Mouse (Mus musculus) testis, adult 2 months (tissue): ENCODE results near the gene Fkbp5. TPM values are rescaled to one million over a fixed set of nuclear protein-coding genes. Genes with fewer than 3 reads are reported as not detected.
"Not testable (repeated sequence)": the region's sequence is repeated elsewhere in the genome, so short reads cannot be mapped to it uniquely, and the experiment has no call there.

Source experiments
- H3K27ac ChIP-seq: fragments of 200-500 bp; 2 replicates; pipeline ENCODE4 v1.5.1; 2012; ENCODE audit warnings: low read depth, low read length; ENCODE audit not compliant: control insufficient read depth, insufficient read depth
- H3K27me3 ChIP-seq: fragments of 200-500 bp; 2 replicates; pipeline ENCODE4 v1.6.1; 2012; ENCODE audit warnings: mild to moderate bottlenecking, low read length, moderate library complexity; ENCODE audit not compliant: control insufficient read depth, insufficient read depth
- H3K36me3 ChIP-seq: fragments of 200-500 bp; 2 replicates; pipeline ENCODE4 v1.6.1; 2012; ENCODE audit warnings: mild to moderate bottlenecking, low read length; ENCODE audit not compliant: control insufficient read depth, insufficient read depth
- H3K4me1 ChIP-seq: fragments of 200-500 bp; 2 replicates; pipeline ENCODE4 v1.6.1; 2012; ENCODE audit warnings: low read length; ENCODE audit not compliant: control insufficient read depth, insufficient read depth
- H3K4me3 ChIP-seq: fragments of 200-500 bp; 2 replicates; pipeline ENCODE4 v1.5.1; 2012; ENCODE audit warnings: low read depth, mild to moderate bottlenecking, low read length, moderate library complexity, mixed read lengths; ENCODE audit not compliant: control insufficient read depth
- CTCF ChIP-seq: fragments of 200-500 bp; IDR thresholded peaks from 2 replicates; pipeline ENCODE4 v1.5.1; 2012; ENCODE audit warnings: low read depth, mild to moderate bottlenecking, inconsistent platforms, low read length, moderate library complexity; ENCODE audit not compliant: control insufficient read depth, insufficient read depth, insufficient replicate concordance
- POLR2A ChIP-seq: fragments of 200-500 bp; IDR thresholded peaks from 2 replicates; pipeline ENCODE4 v1.6.1; 2012; ENCODE audit warnings: low read depth, mild to moderate bottlenecking, inconsistent platforms, low read length, moderate library complexity; ENCODE audit not compliant: control insufficient read depth
- polyA plus RNA-seq: library from polyadenylated mRNA; depleted of rRNA; stranded (reverse); fragments of >200 nt; gene quantifications from 2 replicates; pipeline ENCODE4 v1.2.3, GENCODE M21; 2012

The Fkbp5 gene
- polyA plus RNA-seq, 1 experiment: 19.8 TPM

- Histone ChIP-seq H3K27me3 (peaks cover 3% of the 10 kb centered on the region), H3K36me3 (no peaks in the 10 kb centered on the region), H3K27ac (no peak overlapping the region), H3K4me1 (peaks cover 12% of the 10 kb centered on the region), H3K4me3 (no peak overlapping the region; the same call in 1 of the 2 replicates)
- TF ChIP-seq POLR2A (no peak), CTCF (peak; percentile 93)
Observed at GRCm38 (mm10) chr17:28368449-28368848, 148.9 kb downstream of the Fkbp5 start.

GRCm38 (mm10) chr17:28365122-28365521, 152.2 kb downstream of the Fkbp5 start, which contains the start of gene Tulp1:
TSS of gene Tulp1 (minus strand) at chr17:28365222.
- Histone ChIP-seq H3K4me3 (no peak within 1 kb of the TSS), H3K36me3 (no peaks in the 10 kb centered on the region), H3K27ac (no peak within 1 kb of the TSS), H3K27me3 (peaks cover 6% of the 10 kb centered on the region), H3K4me1 (peaks cover 16% of the 10 kb centered on the region)
- TF ChIP-seq POLR2A (no peak), CTCF (no peak)

DNA sequence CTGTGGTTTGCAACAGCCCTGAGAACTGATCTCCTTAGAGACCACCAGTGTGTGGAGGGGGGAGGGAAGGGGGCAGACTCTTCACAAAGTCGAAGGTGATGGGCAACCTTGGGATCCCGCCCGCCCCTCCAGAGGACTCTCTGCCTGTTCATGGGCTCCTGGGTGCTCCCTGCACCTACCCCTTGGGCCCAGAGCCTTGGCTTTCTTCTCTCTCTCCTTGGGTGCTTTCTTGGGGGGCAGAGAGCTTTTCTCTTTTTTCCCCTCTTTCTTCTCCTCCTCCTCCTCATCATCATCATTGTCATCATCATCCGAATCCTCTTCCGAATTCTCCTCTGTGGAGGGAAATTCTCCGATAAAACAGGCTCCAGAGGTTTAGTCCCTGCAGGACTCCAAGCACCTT, 153.8 kb downstream of the Fkbp5 start:
- Histone ChIP-seq H3K27me3 (peaks cover 6% of the 10 kb centered on the region), H3K4me3 (no peak overlapping the region), H3K4me1 (peaks cover 18% of the 10 kb centered on the region), H3K27ac (no peak overlapping the region), H3K36me3 (no peaks in the 10 kb centered on the region)
- TF ChIP-seq POLR2A: no peak
- TF ChIP-seq CTCF: no peak

DNA sequence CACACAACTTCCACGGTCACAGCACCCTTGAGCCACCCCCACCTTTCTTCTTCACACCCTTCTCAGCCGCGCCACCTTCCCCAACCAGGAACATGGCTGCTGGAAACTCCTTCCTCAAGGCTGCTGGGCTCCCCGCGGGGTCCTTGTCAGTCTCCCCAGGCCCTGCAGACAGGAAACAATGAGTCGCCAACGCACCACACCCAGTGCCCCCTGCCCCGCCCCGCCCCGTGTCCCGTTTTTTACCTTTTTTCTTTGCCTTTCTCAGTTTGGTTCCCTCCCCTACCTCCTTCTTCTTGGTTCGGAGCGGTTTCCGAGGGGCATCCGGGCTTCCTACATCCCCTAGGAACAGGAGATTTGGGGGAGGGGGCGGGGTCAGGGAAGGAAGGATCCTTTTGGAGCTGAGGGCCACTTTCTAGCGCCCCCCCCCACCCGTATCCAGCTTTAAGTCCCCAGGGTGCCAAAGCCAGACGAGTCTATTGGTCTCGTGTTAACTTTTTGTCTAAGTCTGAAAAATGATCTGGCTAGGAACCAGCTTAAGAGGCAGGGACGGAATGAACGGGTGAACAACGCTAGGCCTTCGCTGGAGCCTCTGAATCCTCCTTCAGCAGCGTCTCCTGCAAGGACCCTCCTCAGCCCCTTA, 154.6 kb downstream of the Fkbp5 start:
- H3K27me3 ChIP-seq: peaks cover 6% of the 10 kb centered on the region
- no peak overlapping the region for H3K27ac ChIP-seq
- TF ChIP-seq POLR2A: no peak
- TF ChIP-seq CTCF: no peak
- no peaks in the 10 kb centered on the region for H3K36me3 ChIP-seq
- no peak overlapping the region; the same call in 1 of the 2 replicates for H3K4me3 ChIP-seq
- peaks cover 16% of the 10 kb centered on the region for H3K4me1 ChIP-seq

GRCm38 (mm10) chr17:28361921-28362652, 155.2 kb downstream of the Fkbp5 start:
- H3K4me3 ChIP-seq: no peak overlapping the region
- peaks cover 16% of the 10 kb centered on the region for H3K4me1 ChIP-seq
- no peak overlapping the region for H3K27ac ChIP-seq
- no peaks in the 10 kb centered on the region for H3K36me3 ChIP-seq
- peaks cover 6% of the 10 kb centered on the region for H3K27me3 ChIP-seq
- no peak for TF ChIP-seq POLR2A
- no peak for TF ChIP-seq CTCF

DNA sequence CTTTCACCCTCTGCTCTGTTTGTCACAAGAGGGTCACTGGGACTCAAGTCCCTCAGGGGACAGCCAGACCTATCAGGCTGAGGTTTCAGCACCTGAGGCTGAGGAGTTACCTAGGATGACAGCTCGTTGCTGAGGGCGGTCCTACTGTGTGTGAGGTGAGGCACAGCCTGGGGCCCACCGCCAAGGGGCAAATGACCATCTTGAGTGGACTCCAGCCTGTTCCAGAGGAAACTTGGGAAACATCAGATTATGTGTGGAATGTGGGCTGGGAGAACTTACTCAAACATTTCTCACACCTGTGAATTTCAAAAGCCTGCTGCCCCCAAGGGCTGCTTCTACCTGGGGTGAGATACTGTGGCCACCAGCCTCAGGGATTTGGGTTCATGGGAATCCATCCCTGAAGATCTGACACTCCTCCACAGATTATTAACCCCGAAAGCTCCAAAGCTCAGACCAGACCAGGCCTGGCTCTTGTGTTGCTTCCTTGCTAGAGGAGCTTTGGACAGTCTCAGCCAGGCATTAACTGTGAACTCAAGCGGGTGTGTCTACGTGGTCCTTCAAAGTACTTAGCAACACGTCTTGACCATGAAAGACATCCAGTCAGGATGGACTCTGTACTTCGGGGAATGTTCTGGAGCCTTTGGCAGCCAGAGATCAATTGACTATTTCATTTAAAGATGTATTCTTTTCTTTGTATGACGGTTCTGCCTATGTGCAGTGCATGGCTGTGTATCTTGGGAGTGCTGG, 156.6 kb downstream of the Fkbp5 start:
- Histone ChIP-seq H3K27ac (no peak overlapping the region), H3K4me3 (no peak overlapping the region), H3K4me1 (peaks cover 16% of the 10 kb centered on the region)

GRCm38 (mm10) chr17:28358576-28359261, 158.6 kb downstream of the Fkbp5 start:
- not testable (repeated sequence) for H3K4me3 ChIP-seq, H3K36me3 ChIP-seq, H3K27ac ChIP-seq, H3K27me3 ChIP-seq, H3K4me1 ChIP-seq

More for the DNA sequence above, 156.6 kb downstream of the Fkbp5 start:
- Histone ChIP-seq H3K27me3 (peaks cover 6% of the 10 kb centered on the region), H3K36me3 (no peaks in the 10 kb centered on the region)
- TF ChIP-seq CTCF: no peak
- no peak for TF ChIP-seq POLR2A
